Mouse (Mus musculus) liver, adult 2 months (tissue): Measurements from ENCODE around the gene Rfpl4b. TPM values are rescaled to one million over a fixed set of nuclear protein-coding genes. Genes with fewer than 3 reads are reported as not detected.

Source experiments
- DNase-seq: peaks from one replicate; pipeline ENCODE4 v3.0.0-alpha.2; 2011; ENCODE audit warnings: low read depth, low spot score; ENCODE audit errors: extremely low read depth
- H3K27ac ChIP-seq: fragments of 200-500 bp; replicated peaks from 2 replicates; pipeline ENCODE4 v1.5.1; 2012; ENCODE audit warnings: low read depth, mild to moderate bottlenecking, control low read depth, inconsistent platforms, low read length; ENCODE audit not compliant: insufficient read depth
- H3K27me3 ChIP-seq: fragments of 200-500 bp; 2 replicates; pipeline ENCODE4 v1.6.1; 2012; ENCODE audit warnings: mild to moderate bottlenecking, moderate library complexity, low read length, inconsistent platforms; ENCODE audit not compliant: control insufficient read depth, insufficient read depth
- H3K36me3 ChIP-seq: fragments of 200-500 bp; 2 replicates; pipeline ENCODE4 v1.6.1; 2012; ENCODE audit warnings: low read length, inconsistent platforms; ENCODE audit not compliant: control insufficient read depth, insufficient read depth
- H3K4me1 ChIP-seq: fragments of 200-500 bp; 2 replicates; pipeline ENCODE4 v1.6.1; 2011; ENCODE audit warnings: low read length; ENCODE audit not compliant: control insufficient read depth, insufficient read depth
- H3K4me3 ChIP-seq: fragments of 200-500 bp; 2 replicates; pipeline ENCODE4 v1.5.1; 2011; ENCODE audit warnings: low read depth, mild to moderate bottlenecking, control low read depth, low read length, moderate library complexity; ENCODE audit not compliant: insufficient read depth
- H3K79me2 ChIP-seq: fragments of 200-500 bp; 2 replicates; pipeline ENCODE4 v1.6.1; 2012; ENCODE audit warnings: inconsistent platforms, mild to moderate bottlenecking, low read length, moderate library complexity; ENCODE audit not compliant: control insufficient read depth, insufficient read depth
- H3K9ac ChIP-seq: fragments of 200-500 bp; 2 replicates; pipeline ENCODE4 v1.6.1; 2012; ENCODE audit warnings: low read depth, mild to moderate bottlenecking, control low read depth, inconsistent platforms, low read length
- CTCF ChIP-seq: fragments of 200-500 bp; IDR thresholded peaks from 2 replicates; pipeline ENCODE4 v1.5.1; 2011; ENCODE audit warnings: low read depth, low read length, control low read depth
- POLR2A ChIP-seq: fragments of 200-500 bp; IDR thresholded peaks from 2 replicates; pipeline ENCODE4 v1.6.1; 2011; ENCODE audit warnings: low read length, control low read depth; ENCODE audit not compliant: insufficient read depth; ENCODE audit errors: extremely low read depth
- WGBS: fragments of 180-500 bp; shearing (Covaris S2); methylation state at CpG from one replicate; pipeline ENCODE4 v1.1.7; 2018; 5-methylcytosine and 5-hydroxymethylcytosine counted together
- polyA plus RNA-seq: library from polyadenylated mRNA; depleted of rRNA; stranded (reverse); fragments of >200 nt; gene quantifications from 2 replicates; pipeline ENCODE4 v1.2.3, GENCODE M21; 2012; rRNA removed
- total RNA-seq: library from RNA; depleted of rRNA; stranded (reverse); fragments of >200 nt; gene quantifications from 2 replicates; pipeline ENCODE4 v1.2.3, GENCODE M21; 2014; rRNA removed

Gene Rfpl4b
- total and polyA plus RNA-seq, 2 experiments = not detected

DNA sequence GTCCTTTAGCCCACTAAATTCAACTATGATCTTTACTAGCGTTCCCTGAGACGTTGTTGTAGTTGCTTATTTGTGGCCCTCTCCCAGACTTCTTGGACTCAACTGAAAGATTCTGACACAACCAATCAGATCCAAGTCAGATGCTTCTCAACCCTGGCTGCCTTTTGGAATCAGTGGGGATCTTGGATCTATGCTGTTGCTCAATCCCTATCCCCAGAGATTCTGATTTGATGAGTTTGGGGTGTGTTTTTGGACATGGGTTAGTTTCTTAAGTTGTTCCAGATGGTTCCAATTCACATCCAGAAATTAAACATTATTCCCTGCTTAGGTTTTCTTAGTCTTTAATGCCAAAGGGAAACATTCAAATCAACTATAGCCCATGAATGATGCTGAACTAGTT lies 15.5 kb downstream of the Rfpl4b start:
- Histone ChIP-seq H3K9ac (no peak overlapping the region), H3K4me1 (no peaks in the 10 kb centered on the region), H3K79me2 (no peaks in the 10 kb centered on the region), H3K36me3 (no peaks in the 10 kb centered on the region), H3K4me3 (no peak overlapping the region), H3K27me3 (no peaks in the 10 kb centered on the region), H3K27ac (no peak overlapping the region)
- 90% methylated on average over 2 of the region's 2 CpGs for WGBS
- TF ChIP-seq POLR2A = no peak
- no peak for TF ChIP-seq CTCF
- no peak for DNase-seq

DNA sequence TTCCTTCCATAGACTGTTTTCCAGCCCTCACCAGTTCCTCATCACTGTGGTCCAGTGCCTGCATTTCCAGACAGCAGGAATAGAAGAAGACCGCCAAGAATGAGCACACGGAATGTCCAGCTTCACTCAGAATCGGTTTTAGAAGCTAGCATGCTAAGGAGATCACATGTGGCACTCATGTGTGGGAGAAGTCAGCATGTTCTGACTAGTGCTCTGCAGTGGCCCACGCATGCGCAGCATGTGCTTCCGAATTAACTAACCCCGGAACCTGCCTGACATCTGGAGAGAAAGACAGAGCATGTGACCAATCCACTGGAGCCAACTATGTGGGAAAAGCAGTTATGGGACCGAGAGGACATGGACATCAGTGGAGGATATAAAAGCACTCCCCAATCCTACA lies 17.5 kb downstream of the Rfpl4b start:
- Histone ChIP-seq H3K27ac (no peak overlapping the region), H3K79me2 (no peaks in the 10 kb centered on the region), H3K9ac (no peak overlapping the region), H3K36me3 (no peaks in the 10 kb centered on the region), H3K4me3 (no peak overlapping the region), H3K27me3 (no peaks in the 10 kb centered on the region), H3K4me1 (no peaks in the 10 kb centered on the region)
- TF ChIP-seq POLR2A (no peak), CTCF (no peak)
- WGBS = 91% methylated on average over 8 of the region's 8 CpGs
- DNase-seq = no peak

DNA sequence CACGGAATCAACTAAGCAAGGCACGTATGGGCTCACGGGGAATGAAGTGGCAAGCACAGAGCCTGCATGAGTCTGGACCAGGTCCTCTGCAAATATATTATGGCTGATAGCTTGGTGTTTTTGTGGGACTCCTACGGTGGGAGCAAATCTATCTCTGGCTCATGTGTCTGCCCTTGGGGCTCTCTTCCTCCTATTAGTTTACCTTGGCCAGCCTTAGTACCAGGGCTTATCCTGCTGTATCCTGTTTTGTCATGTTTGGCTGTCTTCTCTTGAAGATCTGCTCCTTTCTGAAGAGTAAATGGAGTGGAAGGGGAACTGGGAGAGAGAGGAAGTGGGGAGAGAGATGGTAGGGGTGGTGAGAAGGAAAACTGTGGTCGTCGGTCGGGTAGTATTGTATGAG lies 18.3 kb downstream of the Rfpl4b start:
- Histone ChIP-seq H3K36me3 (no peaks in the 10 kb centered on the region), H3K27ac (no peak overlapping the region), H3K9ac (no peak overlapping the region), H3K79me2 (no peaks in the 10 kb centered on the region), H3K27me3 (no peaks in the 10 kb centered on the region), H3K4me3 (no peak overlapping the region), H3K4me1 (no peaks in the 10 kb centered on the region)
- 89% methylated on average over 7 of the region's 7 CpGs for WGBS
- DNase-seq = no peak
- TF ChIP-seq CTCF = no peak
- no peak for TF ChIP-seq POLR2A

DNA sequence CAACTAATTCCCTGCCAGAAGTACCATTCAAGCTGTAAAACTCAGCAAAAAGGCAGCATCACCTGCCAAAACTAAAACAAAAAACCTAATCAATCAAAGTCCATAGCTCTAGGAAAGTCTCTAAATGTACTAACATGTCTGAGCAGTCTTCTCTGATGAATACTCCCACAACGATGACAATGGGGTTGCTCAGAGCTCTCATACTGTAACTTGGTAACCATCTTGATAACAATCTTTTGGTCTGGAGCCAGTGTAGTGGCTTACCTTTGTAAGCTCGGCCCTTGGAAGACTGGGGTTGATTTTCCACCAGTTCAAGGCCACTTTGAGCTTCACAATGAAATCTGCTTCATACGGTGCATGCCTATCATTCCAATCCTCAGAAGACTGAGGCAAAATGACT lies 33.0 kb downstream of the Rfpl4b start:
- no peak overlapping the region for H3K4me3 ChIP-seq
- no peak for DNase-seq
- H3K27me3 ChIP-seq = no peaks in the 10 kb centered on the region
- H3K36me3 ChIP-seq = no peaks in the 10 kb centered on the region
- H3K9ac ChIP-seq = no peak overlapping the region
- H3K4me1 ChIP-seq = no peaks in the 10 kb centered on the region
- H3K79me2 ChIP-seq = no peaks in the 10 kb centered on the region
- no peak overlapping the region for H3K27ac ChIP-seq
- TF ChIP-seq CTCF = no peak
- no peak for TF ChIP-seq POLR2A
- 51% methylated on average over 3 of the region's 3 CpGs for WGBS

Other genes starting within 250 kb of the Rfpl4b start
- 6.7 and 8.0 TPM in 2 replicates for gene Lama4, start 143.7 kb upstream of the Rfpl4b start, total RNA-seq
- gene Lama4, start 143.7 kb upstream of the Rfpl4b start, polyA plus RNA-seq = 1.6 and 1.9 TPM in 2 replicates